Mouse (Mus musculus) urinary bladder, postnatal 10 days (tissue): Measurements from ENCODE around the gene A930002H24Rik.
"Not testable (repeated sequence)": the region's sequence is repeated elsewhere in the genome, so short reads cannot be mapped to it uniquely, and the experiment has no call there.

Experiments used
- DNase-seq: peaks from one replicate; pipeline ENCODE4 v3.0.0; 2022; ENCODE audit warnings: low spot score

A930002H24Rik gene

DNA sequence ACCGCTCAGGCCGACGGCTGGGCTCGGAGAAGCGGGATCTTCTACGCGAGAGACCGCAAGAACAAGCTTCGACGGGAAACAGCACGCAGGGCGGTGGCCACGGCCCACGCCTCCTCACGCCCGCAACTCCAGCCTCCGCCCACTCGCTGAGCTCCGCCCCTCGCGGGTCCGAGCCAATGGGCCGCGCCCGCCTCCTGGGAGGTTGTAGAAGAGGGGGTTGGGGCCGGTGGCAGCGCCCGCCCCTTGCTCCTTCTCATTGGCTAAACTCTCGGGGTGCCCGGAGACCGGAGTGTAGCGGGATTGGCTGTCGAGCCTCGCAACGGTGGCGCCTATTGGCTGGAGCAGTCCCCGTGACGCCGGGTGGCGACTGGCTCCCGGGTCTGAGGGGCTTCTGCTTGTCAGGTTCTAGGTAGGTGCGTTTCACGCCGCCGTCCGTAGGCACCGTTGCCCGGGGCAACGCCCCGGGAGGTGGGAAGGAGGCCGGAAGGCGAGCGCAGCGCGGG, at the start of gene A930002H24Rik:
Gene A930002H24Rik (minus strand): TSS at position 145 of the 503 bp plus-strand sequence.
- peak; percentile 95 for DNase-seq

DNA sequence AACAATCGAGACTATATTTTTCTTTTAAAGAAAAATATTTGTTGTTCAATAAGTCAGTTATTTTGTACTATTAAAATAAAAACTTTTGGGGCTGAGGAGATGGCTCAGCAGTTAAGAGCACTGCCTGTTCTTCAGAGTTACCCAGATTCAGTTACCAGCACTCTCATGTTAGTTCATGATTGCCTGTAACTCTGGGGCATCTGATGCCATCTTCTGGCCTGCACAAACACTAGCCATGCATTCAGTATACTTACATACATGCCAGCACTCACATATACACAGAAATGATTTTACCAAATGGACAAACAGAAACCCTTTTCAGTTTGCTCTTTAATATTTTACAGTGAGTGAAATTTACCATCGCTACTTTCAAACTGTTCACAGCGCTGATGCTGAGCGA, 45.7 kb upstream of the A930002H24Rik start:
- no peak for DNase-seq

DNA sequence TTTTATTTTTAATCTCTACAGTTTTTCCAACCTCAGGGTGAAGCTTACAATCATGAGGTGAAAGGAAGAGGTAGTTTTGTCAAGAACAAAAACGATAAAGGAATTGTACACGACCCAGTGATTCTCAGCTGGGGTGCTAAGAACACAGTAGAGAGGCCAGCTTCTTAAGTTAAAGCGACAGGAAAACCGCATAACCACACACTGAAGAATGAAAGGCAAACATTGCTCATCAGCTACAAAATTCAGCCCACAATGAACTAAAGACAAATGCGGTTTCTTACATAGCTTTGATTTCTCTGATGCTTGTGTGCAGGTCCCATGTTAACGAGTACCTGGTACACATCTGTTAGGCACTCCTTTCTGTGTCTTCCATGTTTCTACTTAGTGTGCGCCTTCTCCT, 33.5 kb upstream of the A930002H24Rik start:
- no peak for DNase-seq

DNA sequence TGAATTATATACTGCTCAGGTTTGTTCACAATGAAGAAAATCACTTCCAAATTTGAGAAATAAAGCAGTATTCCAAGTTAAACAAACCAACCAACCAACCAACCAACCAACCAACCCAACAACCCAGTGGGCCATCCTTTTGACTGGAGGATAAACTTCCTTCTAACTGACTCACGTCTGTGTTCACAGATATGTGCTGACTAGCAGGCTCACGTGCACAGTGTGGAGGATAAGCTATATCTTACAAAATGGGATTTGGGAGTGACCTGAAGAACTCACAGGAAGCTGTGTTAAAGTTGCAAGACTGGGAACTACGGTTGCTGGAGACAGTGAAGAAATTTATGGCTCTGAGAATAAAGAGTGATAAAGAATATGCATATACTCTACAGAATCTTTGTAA, 32.2 kb upstream of the A930002H24Rik start:
- no peak for DNase-seq

DNA sequence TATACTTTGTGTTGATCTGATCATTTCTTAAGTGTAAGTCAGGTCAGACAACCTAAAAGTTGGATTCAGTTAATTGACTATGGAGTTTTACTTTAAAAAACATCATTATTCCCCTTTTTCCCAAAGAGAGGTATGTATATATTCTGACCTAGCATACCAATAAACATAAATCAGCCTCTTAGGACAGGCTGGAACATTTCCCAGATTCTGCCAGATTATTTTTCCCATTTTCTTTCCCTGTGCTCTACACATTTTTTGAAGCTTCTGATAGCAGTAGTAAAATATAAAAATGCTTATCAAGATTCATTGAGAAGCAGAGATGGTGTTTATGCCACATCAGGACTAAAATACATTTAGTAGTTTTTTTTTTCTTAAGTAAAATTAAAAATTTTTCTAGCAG, 27.0 kb upstream of the A930002H24Rik start:
- no peak for DNase-seq

DNA sequence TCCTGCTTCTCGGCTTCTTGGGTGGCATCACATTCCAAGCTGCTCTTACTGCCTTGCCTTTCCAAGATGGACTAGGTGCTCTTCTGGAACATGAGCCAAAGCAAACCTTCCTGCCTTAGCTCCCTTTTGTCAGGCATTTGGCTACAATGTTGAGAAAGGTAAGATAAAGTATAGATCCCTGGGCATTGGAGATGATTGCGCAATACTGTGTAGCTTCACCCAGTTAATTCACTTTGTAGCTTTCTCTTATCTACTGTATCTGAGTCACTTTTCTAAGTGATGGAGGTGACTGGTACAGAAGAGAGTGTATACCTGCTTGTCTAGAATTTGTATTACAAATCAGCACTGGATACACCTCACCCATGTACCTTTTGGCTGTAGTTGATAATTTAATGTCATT, 23.4 kb upstream of the A930002H24Rik start:
- no peak for DNase-seq

GRCm38 (mm10) chr17:63880009-63880408, 16.4 kb upstream of the A930002H24Rik start:
- no peak for DNase-seq

DNA sequence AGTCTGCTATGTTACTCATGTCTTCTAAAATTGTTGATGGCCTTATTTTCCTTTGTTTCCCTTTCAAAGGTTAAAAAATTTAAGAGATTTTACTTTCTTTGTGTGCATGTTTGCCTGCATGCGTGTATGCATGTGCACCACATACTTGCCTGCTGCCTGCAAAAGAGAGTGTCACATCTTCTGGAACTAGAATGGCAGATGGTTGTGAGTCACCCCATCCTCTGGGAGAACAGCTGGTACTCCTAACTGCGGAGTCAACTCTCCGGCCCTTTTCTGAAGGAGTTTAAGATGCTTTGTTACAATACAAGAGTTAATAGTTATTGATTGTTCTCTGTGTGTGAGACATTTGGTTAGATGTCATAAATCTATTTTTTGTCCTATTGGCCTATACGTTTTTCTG, 15.3 kb upstream of the A930002H24Rik start:
- no peak for DNase-seq

- no peak for DNase-seq
Measured at GRCm38 (mm10) chr17:63871773-63872172, 8.2 kb upstream of the A930002H24Rik start.

- peak; percentile 20 for DNase-seq
Measured at GRCm38 (mm10) chr17:63864171-63864571, 580 bp upstream of the A930002H24Rik start.

- DNase-seq, result no peak
Measured at GRCm38 (mm10) chr17:63863012-63863630, 470 bp downstream of the A930002H24Rik start, which contains the start of gene Fer. Gene Fer (plus strand): TSS chr17:63863062.

- DNase-seq, result no peak
Measured at GRCm38 (mm10) chr17:63862399-63862798, 1.2 kb downstream of the A930002H24Rik start.

GRCm38 (mm10) chr17:63860988-63861387, 2.6 kb downstream of the A930002H24Rik start:
- DNase-seq, result no peak

DNA sequence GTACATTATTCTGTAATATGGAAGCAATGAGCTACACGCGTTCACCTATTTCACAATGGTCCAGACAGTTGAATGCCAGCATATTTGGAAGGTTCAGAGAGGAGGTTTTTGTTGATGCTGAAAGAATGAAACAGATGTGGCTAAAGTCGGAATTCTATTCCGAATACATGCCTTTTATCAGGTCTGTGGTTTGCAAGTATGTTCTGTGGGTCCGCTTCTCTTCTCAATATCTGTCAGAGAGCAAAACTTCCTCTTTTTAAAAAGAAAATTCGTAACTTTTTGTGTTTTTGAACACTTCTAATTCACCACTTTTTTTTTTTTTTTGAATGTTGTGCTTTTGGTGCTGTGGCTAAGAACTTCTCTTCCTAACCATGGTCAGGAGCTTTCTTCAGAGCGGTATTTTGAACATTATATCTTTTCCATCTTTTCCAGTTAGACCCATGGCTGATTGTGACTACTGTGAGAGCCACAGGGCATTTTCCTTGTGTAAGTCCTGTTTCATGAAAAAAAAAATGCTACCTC, 6.5 kb downstream of the A930002H24Rik start:
- DNase-seq, result no peak

DNA sequence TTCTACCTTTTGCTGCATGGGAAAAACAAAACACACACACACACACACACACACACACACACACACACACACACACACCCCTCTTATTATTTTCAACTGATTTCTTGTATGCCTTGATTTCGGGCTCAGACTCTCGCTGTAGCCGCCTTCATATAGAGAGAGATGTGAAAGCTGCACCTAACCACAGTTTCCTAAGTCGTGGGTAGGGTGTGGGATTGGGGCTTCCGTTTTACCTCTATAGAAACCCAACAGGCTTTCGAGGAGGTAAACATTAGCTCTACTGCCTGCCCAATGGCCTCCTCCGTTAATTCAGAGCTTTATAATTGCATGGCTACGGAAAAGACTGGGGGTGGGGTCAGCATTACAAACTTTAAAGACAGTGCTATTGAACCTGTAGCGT, 13.6 kb downstream of the A930002H24Rik start:
- no peak for DNase-seq

GRCm38 (mm10) chr17:63849566-63849965, 14.0 kb downstream of the A930002H24Rik start:
- peak; percentile 28 for DNase-seq

GRCm38 (mm10) chr17:63849151-63849550, 14.4 kb downstream of the A930002H24Rik start:
- no peak for DNase-seq

DNA sequence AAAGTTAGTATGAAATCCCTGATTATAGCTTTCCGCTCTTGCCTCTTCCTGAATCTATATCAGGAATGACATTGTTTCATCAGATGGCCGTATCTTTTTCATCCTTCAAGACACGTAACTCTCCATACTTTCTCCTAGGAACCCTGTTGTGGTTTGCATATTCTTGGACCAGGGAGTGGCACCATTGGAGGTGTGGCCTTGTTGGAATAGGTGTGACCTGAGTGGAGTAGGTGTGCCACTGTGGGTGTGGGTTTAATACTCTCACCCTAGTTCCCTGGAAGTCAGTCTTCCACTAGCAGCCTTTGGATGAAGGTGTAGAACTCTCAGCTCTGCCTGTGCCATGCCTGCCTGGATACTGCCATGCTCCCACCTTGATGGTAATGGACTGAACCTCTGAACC, 17.8 kb downstream of the A930002H24Rik start:
- DNase-seq, result not testable (repeated sequence)

DNA sequence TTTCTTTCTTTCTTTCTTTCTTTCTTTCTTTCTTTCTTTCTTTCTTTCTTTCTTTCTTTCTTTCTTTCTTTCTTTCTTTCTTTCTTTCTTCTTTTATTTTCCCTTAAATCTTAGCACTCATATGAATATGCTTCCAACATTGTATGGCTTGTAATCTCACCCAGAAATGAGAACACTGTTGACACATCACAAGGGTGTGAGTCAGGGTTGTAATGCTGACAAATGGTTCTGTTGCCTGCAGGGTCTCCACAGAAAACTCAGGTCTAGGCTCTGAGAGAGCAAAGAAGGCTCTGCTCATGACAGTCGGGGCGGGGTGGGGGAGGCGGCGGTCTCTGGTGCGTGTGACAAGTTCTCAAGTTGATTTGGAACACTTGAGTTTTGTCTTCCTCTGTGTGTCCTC, 18.7 kb downstream of the A930002H24Rik start:
- DNase-seq, result no peak

GRCm38 (mm10) chr17:63842226-63842625, 21.4 kb downstream of the A930002H24Rik start:
- DNase-seq, result no peak

DNA sequence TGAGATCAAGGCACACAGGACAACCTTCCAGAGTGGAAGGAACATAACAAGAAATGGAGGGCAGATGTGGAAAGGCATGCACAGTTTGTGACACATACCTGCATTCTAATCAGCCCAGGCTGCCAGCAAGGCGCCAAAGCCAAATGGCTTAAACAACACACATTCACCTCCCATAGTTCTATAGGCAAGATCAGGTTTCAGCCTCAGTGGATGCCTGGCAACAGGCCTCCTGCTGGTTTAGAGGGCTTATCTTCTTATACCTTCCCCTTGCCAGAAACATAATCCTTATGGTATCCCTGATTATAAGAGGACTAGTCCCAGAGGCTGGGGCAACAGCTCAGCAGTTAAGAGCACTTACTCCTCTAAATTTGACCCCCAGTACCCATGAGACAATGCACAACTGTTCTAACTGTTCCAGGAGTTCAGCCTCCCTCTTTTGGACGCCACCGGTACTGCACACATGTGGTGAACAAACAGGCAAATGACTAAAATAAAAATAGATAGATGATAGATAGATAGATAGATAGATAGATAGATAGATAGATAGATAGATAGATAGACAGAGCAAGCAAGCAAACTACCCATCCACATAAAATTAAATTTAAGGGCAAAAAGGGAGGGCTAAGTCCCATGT, 23.8 kb downstream of the A930002H24Rik start:
- no peak for DNase-seq

DNA sequence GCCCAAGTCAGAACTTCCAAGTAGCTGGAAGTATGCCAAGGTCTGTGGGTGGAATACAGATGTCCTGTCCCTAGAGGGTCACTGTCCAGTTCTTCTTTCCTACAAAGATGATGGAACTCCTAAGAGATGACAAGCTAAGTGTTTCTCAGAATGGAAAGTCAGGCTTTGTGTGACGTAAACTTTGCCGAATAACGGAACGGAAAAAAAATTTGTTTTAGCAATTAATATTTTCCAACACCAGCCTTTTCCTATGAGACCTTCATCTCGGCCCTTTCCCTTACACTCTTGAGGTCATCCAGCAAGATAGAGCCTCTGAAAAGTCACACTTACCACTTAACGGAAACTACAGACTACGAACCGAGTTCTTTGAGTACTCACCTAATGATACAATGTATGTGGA, 25.4 kb downstream of the A930002H24Rik start:
- no peak for DNase-seq

- DNase-seq, result no peak
Measured at GRCm38 (mm10) chr17:63836641-63837040, 26.9 kb downstream of the A930002H24Rik start.
